Mouse (Mus musculus): ENCODE results near the gene Gas2l1. TPM values are rescaled to one million over a fixed set of nuclear protein-coding genes. Genes with fewer than 3 reads are reported as not detected.
"Not testable (repeated sequence)": the region's sequence is repeated elsewhere in the genome, so short reads cannot be mapped to it uniquely, and the experiment has no call there.

Gas2l1 gene
- total RNA-seq (2021) = 1 to 10 TPM; 3.6 to 6.5 TPM
- long read RNA-seq, experiment 1, partial matches to known transcripts = 0 of 8 reads
- long read RNA-seq, experiment 1, other reads (novel, unspliced or antisense) = 4 of 8 reads
- long read RNA-seq, experiment 2, partial matches to known transcripts = 1 of 4 reads
- long read RNA-seq, experiment 2, other reads (novel, unspliced or antisense) = 3 of 4 reads

- DNase-seq (ENCODE audit: low spot score) = peak; percentile 89
Measured at GRCm38 (mm10) chr11:5065056-5065821, at the start of gene Gas2l1. Gene Gas2l1, minus strand, starts transcription at chr11:5065327.

GRCm38 (mm10) chr11:5113645-5114044 lies 48.5 kb upstream of the Gas2l1 start:
- DNase-seq (ENCODE audit: low spot score) = no peak

GRCm38 (mm10) chr11:5109441-5109840 lies 44.3 kb upstream of the Gas2l1 start:
- no peak for DNase-seq (ENCODE audit: low spot score)

GRCm38 (mm10) chr11:5103986-5104509 lies 38.9 kb upstream of the Gas2l1 start:
- no peak for DNase-seq (ENCODE audit: low spot score)

- no peak for DNase-seq (ENCODE audit: low spot score)
Measured at GRCm38 (mm10) chr11:5102384-5102783, 37.3 kb upstream of the Gas2l1 start.

GRCm38 (mm10) chr11:5101641-5102040 lies 36.5 kb upstream of the Gas2l1 start:
- no peak for DNase-seq (ENCODE audit: low spot score)

- DNase-seq (ENCODE audit: low spot score) = no peak
Measured at GRCm38 (mm10) chr11:5100801-5101200, 35.7 kb upstream of the Gas2l1 start.

- no peak for DNase-seq (ENCODE audit: low spot score)
Measured at GRCm38 (mm10) chr11:5100283-5100682, 35.2 kb upstream of the Gas2l1 start.

GRCm38 (mm10) chr11:5099576-5100183 lies 34.6 kb upstream of the Gas2l1 start:
- peak; percentile 86 for DNase-seq (ENCODE audit: low spot score)

GRCm38 (mm10) chr11:5098736-5099542 lies 33.8 kb upstream of the Gas2l1 start, which contains the start of the genes Rhbdd3 and Ewsr1:
Gene Rhbdd3, plus strand, starts transcription at chr11:5098926.
Gene Ewsr1, minus strand, starts transcription at chr11:5099266.
- DNase-seq (ENCODE audit: low spot score) = peak; percentile 98

- peak; percentile 45 for DNase-seq (ENCODE audit: low spot score)
Measured at GRCm38 (mm10) chr11:5098035-5098735, 33.1 kb upstream of the Gas2l1 start.

- DNase-seq (ENCODE audit: low spot score) = no peak
Measured at GRCm38 (mm10) chr11:5096480-5097020, 31.4 kb upstream of the Gas2l1 start.

- no peak for DNase-seq (ENCODE audit: low spot score)
Measured at GRCm38 (mm10) chr11:5095877-5096276, 30.8 kb upstream of the Gas2l1 start.

- DNase-seq (ENCODE audit: low spot score) = no peak
Measured at GRCm38 (mm10) chr11:5091706-5092105, 26.6 kb upstream of the Gas2l1 start.

GRCm38 (mm10) chr11:5089147-5089546 lies 24.0 kb upstream of the Gas2l1 start:
- DNase-seq (ENCODE audit: low spot score) = no peak

- DNase-seq (ENCODE audit: low spot score) = not testable (repeated sequence)
Measured at GRCm38 (mm10) chr11:5076843-5077242, 11.7 kb upstream of the Gas2l1 start.

GRCm38 (mm10) chr11:5075760-5076159 lies 10.6 kb upstream of the Gas2l1 start:
- no peak for DNase-seq (ENCODE audit: low spot score)

GRCm38 (mm10) chr11:5074882-5075281 lies 9.8 kb upstream of the Gas2l1 start:
- DNase-seq (ENCODE audit: low spot score) = no peak

- no peak for DNase-seq (ENCODE audit: low spot score)
Measured at GRCm38 (mm10) chr11:5068126-5068971, 3.2 kb upstream of the Gas2l1 start.

- DNase-seq (ENCODE audit: low spot score) = no peak
Measured at GRCm38 (mm10) chr11:5067063-5067462, 1.9 kb upstream of the Gas2l1 start.

All from gastrocnemius, adult 18-20 months (tissue).